Mouse (Mus musculus) thymus, adult 2 months (tissue): ENCODE measurements at regions not wholly inside any gene's neighbourhood (a gene's known extent, or its start where the extent isn't known, plus 50 kb on each side); places are given as distances from the start of the nearest gene placed in this dataset.

ENCODE experiments used
- CTCF ChIP-seq: fragments of 200-500 bp; IDR thresholded peaks from 2 replicates; pipeline ENCODE4 v1.5.1; 2012; ENCODE audit warnings: mild to moderate bottlenecking, control low read depth, low read length, moderate library complexity, borderline replicate concordance; ENCODE audit not compliant: control insufficient read depth, poor library complexity, insufficient read depth; ENCODE audit errors: extremely low read depth
- POLR2A ChIP-seq: fragments of 200-500 bp; IDR thresholded peaks from 2 replicates; pipeline ENCODE4 v1.6.1; 2012; ENCODE audit warnings: mild to moderate bottlenecking, low read length, control low read depth, moderate library complexity; ENCODE audit not compliant: control insufficient read depth, poor library complexity, insufficient read depth; ENCODE audit errors: extremely low read depth

DNA sequence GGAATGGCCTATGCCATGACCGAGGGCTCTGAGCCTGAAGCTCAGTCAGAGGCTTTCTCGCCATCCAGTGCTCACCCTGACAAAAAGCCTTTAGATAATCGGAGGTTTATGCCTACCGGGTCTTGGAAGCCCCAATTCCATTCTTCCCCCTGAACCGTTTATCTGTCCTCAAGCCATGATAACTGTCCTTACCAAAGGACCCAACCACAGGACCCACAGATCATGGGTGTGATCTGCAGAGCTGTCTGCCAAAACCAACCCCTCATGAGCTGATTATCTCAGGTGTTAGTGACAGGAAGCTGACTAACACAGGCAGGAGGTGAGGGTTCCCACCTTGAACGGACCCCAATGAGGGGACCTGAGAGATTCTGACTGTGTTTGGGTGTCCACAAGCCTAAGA is 203.7 kb upstream of the Hmga2 start:
- TF ChIP-seq CTCF (no peak), POLR2A (no peak)
